In the genomic region with DNA sequence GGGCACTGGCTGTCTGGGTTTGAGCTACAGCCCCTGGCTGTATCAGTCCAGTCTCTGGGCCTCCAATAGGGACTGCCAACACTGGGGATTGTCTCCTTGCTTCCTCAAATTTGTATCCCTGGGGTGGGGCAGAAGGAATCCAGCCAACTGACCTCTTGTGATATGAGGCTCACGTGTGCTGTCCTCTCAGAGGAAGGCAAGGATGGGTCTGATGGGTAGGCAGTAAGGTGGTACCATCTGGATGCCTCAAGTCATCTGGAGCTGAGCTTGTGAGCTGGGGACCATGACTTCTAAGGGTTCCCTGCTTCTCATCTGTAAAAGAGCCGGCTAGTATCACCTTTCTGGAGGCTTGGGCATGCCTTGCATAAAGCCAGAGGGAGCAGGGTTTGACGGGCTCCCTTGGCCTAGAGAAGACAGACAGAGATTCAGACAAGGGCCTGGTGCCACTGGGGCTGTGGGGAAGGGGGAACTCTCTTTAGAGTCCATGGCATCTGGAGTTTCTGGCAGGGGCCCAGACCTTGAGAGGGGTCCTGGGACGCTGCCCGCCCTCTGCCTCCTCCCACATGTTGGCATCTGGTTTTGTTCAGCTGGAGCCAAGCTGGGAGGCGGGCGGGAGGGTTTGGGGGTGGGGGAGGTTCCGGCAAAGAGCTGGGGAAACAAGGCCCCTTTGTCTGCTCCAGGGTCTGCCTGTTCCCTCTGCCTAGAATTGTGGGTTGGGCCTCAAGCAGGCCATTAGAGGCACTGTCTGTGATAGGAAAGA, we compare ENCODE assay signal across 8 mouse cellular contexts. TPM values are rescaled to one million over a fixed set of nuclear protein-coding genes. Genes with fewer than 3 reads are reported as not detected.
A peak's percentile ranks its signal among the peaks of the same experiment; 100 is the strongest.
DNase-seq lines count a peak whose midpoint lies in the region; ATAC-seq and TF ChIP-seq lines count a peak whose summit lies in the region.

No protein-coding gene starts in this region.

- TF ChIP-seq CTCF in cerebellum, adult 2 months (IDR thresholded peaks at IDR 0.05; ENCODE audit: borderline replicate concordance, insufficient read depth, low read depth, low read length), result no peak

- no peak overlapping the region for H3K4me2 ChIP-seq in midbrain, embryonic 16.5 days (ENCODE audit: low read length)

- no peak overlapping the region for H3K4me3 ChIP-seq in cerebellum, adult 2 months (replicated peaks; ENCODE audit: insufficient read depth, low read depth, low read length)
- H3K4me3 ChIP-seq in midbrain, embryonic 16.5 days (ENCODE audit: low read depth, low read length), result no peak overlapping the region

- H3K9me3 ChIP-seq in midbrain, embryonic 16.5 days (replicated peaks; ENCODE audit: control insufficient read depth, low read length, poor library complexity, severe bottlenecking), result no peaks in the 10 kb centered on the region

- peak; percentile 88 for DNase-seq in MN1 (ENCODE audit: low spot score)
- DNase-seq in cerebellum, adult 2 months, result peak; percentile 39 to 47
- peak; percentile 84 for DNase-seq in forelimb bud, embryonic 11.5 days (ENCODE audit: low read depth, low spot score)
- peak; percentile 38 for DNase-seq in layer of hippocampus, adult 9-10 months (ENCODE audit: low spot score)
- no peak for DNase-seq in thymus, adult 18-20 months
- DNase-seq in urinary bladder, adult 2 months (ENCODE audit: low spot score), result no peak

- no peak overlapping the region for H3K9ac ChIP-seq in midbrain, embryonic 16.5 days (ENCODE audit: low read depth, low read length)

- 62% methylated on average over 8 of the region's 8 CpGs for WGBS in cerebellum, adult 2 months
- 34% methylated on average over 8 of the region's 8 CpGs for WGBS in midbrain, embryonic 16.5 days

- H3K27ac ChIP-seq in cerebellum, adult 2 months (ENCODE audit: insufficient read depth, low read length), result no peak overlapping the region
- peak overlapping the region; percentile 31; the same call in 1 of the 2 replicates for H3K27ac ChIP-seq in midbrain, embryonic 16.5 days (ENCODE audit: low read length)

- H3K4me1 ChIP-seq in cerebellum, adult 2 months (ENCODE audit: control insufficient read depth, insufficient read depth, low read length), result peaks cover 10% of the 10 kb centered on the region; the same call in 1 of the 2 replicates
- no peaks in the 10 kb centered on the region for H3K4me1 ChIP-seq in midbrain, embryonic 16.5 days (ENCODE audit: control insufficient read depth, insufficient read depth, low read length)

- TF ChIP-seq POLR2A in cerebellum, adult 2 months (IDR thresholded peaks at IDR 0.05; ENCODE audit: borderline replicate concordance, insufficient read depth, low read length), result no peak

- no peaks in the 10 kb centered on the region for H3K36me3 ChIP-seq in midbrain, embryonic 16.5 days (ENCODE audit: control insufficient read depth, insufficient read depth, low read length)

- ATAC-seq in midbrain, embryonic 16.5 days, result peak; percentile 52
- ATAC-seq in megakaryocyte, adult 5-6 weeks (ENCODE audit: poor library complexity, severe bottlenecking), result no peak

- no peaks in the 10 kb centered on the region for H3K27me3 ChIP-seq in cerebellum, adult 2 months (ENCODE audit: control insufficient read depth, insufficient read depth, low read length)
- H3K27me3 ChIP-seq in midbrain, embryonic 16.5 days (ENCODE audit: control insufficient read depth, insufficient read depth, low read depth, low read length), result no peaks in the 10 kb centered on the region

RNA-seq across cellular contexts. Expression of a gene that starts 11.6 kb away (rescaled TPM):
- 3.3 and 4.0 TPM in 2 replicates for polyA plus RNA-seq in cerebellum, adult 2 months (2012; rRNA removed)
- polyA plus RNA-seq in midbrain, embryonic 16.5 days (2015; fragmentation: Nextera tagmentation; extraction: Ambion mirVana), result 11.9 and 12.5 TPM in 2 replicates
- not detected in 2 replicates for total RNA-seq in megakaryocyte, adult 5-6 weeks (2015)
- total RNA-seq in megakaryocyte, adult 5-6 weeks (2017), result not detected in 2 replicates
- 60.4 and 68.7 TPM in 2 replicates for polyA plus RNA-seq in urinary bladder, adult 2 months (2012; rRNA removed)

RNA-seq across cellular contexts. Expression of a gene that starts 44.1 kb away (rescaled TPM):
- 183 and 188 TPM in 2 replicates for polyA plus RNA-seq in cerebellum, adult 2 months (2012; rRNA removed)
- 48.0 and 56.3 TPM in 2 replicates for polyA plus RNA-seq in midbrain, embryonic 16.5 days (2015; fragmentation: Nextera tagmentation; extraction: Ambion mirVana)
- total RNA-seq in megakaryocyte, adult 5-6 weeks (2015), result 0.27 and 0.80 TPM in 2 replicates
- 0.16 and 0.37 TPM in 2 replicates for total RNA-seq in megakaryocyte, adult 5-6 weeks (2017)
- 24.2 and 26.6 TPM in 2 replicates for polyA plus RNA-seq in urinary bladder, adult 2 months (2012; rRNA removed)

Comparison
In these comparisons a context has a peak if more than half of its experiments do, and no peak if none do; other contexts are left out.
1. DNase-seq: peak in MN1 (single experiment), cerebellum, adult 2 months (2 of 2), forelimb bud, embryonic 11.5 days (single experiment) and layer of hippocampus, adult 9-10 months (single experiment); none in thymus, adult 18-20 months (0 of 2) and urinary bladder, adult 2 months (single experiment).